8 mouse cellular contexts compared by ENCODE assay signal in genomic region chr12:11264895-11265294, GRCm38 (mm10). TPM values are rescaled to one million over a fixed set of nuclear protein-coding genes. Genes with fewer than 3 reads are reported as not detected.
A peak's percentile ranks its signal among the peaks of the same experiment; 100 is the strongest.
DNase-seq lines count a peak whose midpoint lies in the region; ATAC-seq lines count a peak whose summit lies in the region.

No protein-coding gene starts in this region.

- H3K27ac ChIP-seq in lung, embryonic 15.5 days: peak overlapping the region; percentile 96
- H3K27ac ChIP-seq in limb, embryonic 10.5 days: peak overlapping the region; percentile 98

- no peaks in the 10 kb centered on the region for H3K36me3 ChIP-seq in lung, embryonic 15.5 days
- 0 out of 2 replicates have a peak, but pooled peaks cover 4% of the 10 kb centered on the region for H3K36me3 ChIP-seq in limb, embryonic 10.5 days

- peak overlapping the region; percentile 68 for H3K9ac ChIP-seq in lung, embryonic 15.5 days

- peak overlapping the region; percentile 92 for H3K4me3 ChIP-seq in lung, embryonic 15.5 days
- peak overlapping the region; percentile 92 for H3K4me3 ChIP-seq in limb, embryonic 10.5 days

- 2% methylated on average over 13 of the region's 13 CpGs for WGBS in lung, embryonic 15.5 days
- WGBS in limb, embryonic 10.5 days: 3% methylated on average over 13 of the region's 13 CpGs

- H3K4me2 ChIP-seq in lung, embryonic 15.5 days: peak overlapping the region; percentile 85

- peaks cover 23% of the 10 kb centered on the region for H3K4me1 ChIP-seq in lung, embryonic 15.5 days
- peaks cover 30% of the 10 kb centered on the region for H3K4me1 ChIP-seq in limb, embryonic 10.5 days

- no peaks in the 10 kb centered on the region for H3K27me3 ChIP-seq in lung, embryonic 15.5 days
- H3K27me3 ChIP-seq in limb, embryonic 10.5 days (ENCODE audit: low read depth, poor library complexity, severe bottlenecking): no peaks in the 10 kb centered on the region

- no peak for ATAC-seq in lung, embryonic 15.5 days (ENCODE audit: borderline replicate concordance, extremely low read depth, low FRiP score, low TSS enrichment)
- no peak for ATAC-seq in CD4-positive, CD25-positive, alpha-beta regulatory T cell, adult 4 months

- H3K9me3 ChIP-seq in lung, embryonic 15.5 days: no peaks in the 10 kb centered on the region
- H3K9me3 ChIP-seq in limb, embryonic 10.5 days (replicated peaks): no peaks in the 10 kb centered on the region

- DNase-seq in lung, postnatal 14 days: no peak
- DNase-seq in embryo, embryonic 9.5 days (ENCODE audit: extremely low spot score): peak; percentile 17
- peak; percentile 38 for DNase-seq in limb, embryonic 10.5 days (ENCODE audit: low spot score)
- DNase-seq in retina, postnatal 1 day: peak; percentile 11
- DNase-seq in urinary bladder, postnatal 25 days (ENCODE audit: low spot score): no peak
- no peak for DNase-seq in cerebellum, adult 11 months

RNA-seq across cellular contexts. Expression of gene Gen1, which starts 0.7 kb away (rescaled TPM):
- 11.7 and 11.9 TPM in 2 replicates for polyA plus RNA-seq in lung, embryonic 15.5 days (2015; fragmentation: Nextera tagmentation; extraction: Ambion mirVana)
- 21.9 and 23.1 TPM in 2 replicates for polyA plus RNA-seq in limb, embryonic 10.5 days (2016; fragmentation: Nextera tagmentation; extraction: Ambion mirVana)
- polyA plus RNA-seq in CD4-positive, CD25-positive, alpha-beta regulatory T cell, adult 4 months (2017; shearing (Covaris generic)): 1 to 10 TPM; 1.2 to 1.5 TPM

RNA-seq across cellular contexts. Expression of gene Smc6, which starts 0.8 kb away (rescaled TPM):
- polyA plus RNA-seq in lung, embryonic 15.5 days (2015; fragmentation: Nextera tagmentation; extraction: Ambion mirVana): 153 and 155 TPM in 2 replicates
- polyA plus RNA-seq in limb, embryonic 10.5 days (2016; fragmentation: Nextera tagmentation; extraction: Ambion mirVana): 137 and 143 TPM in 2 replicates
- polyA plus RNA-seq in CD4-positive, CD25-positive, alpha-beta regulatory T cell, adult 4 months (2017; shearing (Covaris generic)): 100 to 1,000 TPM; 119 to 222 TPM

RNA-seq across cellular contexts. Expression of gene Msgn1, which starts 56.1 kb away (rescaled TPM):
- polyA plus RNA-seq in lung, embryonic 15.5 days (2015; fragmentation: Nextera tagmentation; extraction: Ambion mirVana): not detected in 2 replicates
- 0.26 TPM in 1 of 2 replicates, not detected in the other for polyA plus RNA-seq in limb, embryonic 10.5 days (2016; fragmentation: Nextera tagmentation; extraction: Ambion mirVana)
- under 1 TPM in 1 of 2 experiments, not detected in 1; 0.73 TPM for polyA plus RNA-seq in CD4-positive, CD25-positive, alpha-beta regulatory T cell, adult 4 months (2017; shearing (Covaris generic))

Comparison
In these comparisons a context has a peak if more than half of its experiments do, and no peak if none do; other contexts are left out.
1. DNase-seq: peak in embryo, embryonic 9.5 days (single experiment), limb, embryonic 10.5 days (single experiment) and retina, postnatal 1 day (single experiment); none in lung, postnatal 14 days (single experiment), urinary bladder, postnatal 25 days (single experiment) and cerebellum, adult 11 months (single experiment).